Mouse (Mus musculus): ENCODE results near the gene Tsacc.
"Not testable (repeated sequence)": the region's sequence is repeated elsewhere in the genome, so short reads cannot be mapped to it uniquely, and the experiment has no call there.

DNA sequence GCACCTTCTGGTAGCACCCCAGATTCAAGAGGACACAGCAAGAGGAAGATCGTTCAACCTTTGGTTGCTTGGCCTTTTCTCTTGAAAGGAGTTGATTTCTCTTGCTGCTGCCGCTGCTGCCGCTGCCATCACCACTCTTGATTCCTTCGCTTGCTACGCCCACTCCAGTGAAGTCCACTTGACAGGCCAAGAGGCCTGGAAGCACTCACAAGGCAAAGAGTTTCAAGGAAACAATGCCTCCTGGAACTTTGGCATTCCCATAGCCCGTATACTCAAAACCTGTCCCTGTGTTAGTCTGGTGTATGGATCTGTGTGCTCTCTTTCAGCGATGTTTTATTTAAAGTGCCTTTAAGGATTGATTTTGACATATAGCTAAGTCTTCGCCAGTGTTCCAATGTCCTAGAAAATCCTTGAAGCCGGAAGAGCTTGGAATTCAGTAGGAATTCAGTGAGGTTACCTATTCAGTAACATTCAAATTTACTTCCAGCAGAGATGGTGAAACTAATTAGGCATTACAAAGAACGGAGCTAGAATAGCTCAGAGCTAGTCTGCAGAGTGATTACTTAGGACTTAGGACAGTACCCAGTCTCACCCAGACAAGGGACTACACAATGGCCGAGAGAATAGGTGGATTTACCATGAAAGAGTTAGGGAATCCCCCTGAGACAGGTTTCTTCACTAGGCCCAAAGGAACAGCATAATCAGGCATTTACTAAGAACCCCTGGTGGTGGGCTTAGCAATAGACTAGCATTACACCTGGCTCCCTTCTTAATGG lies 15.5 kb downstream of the Tsacc start:
- not testable (repeated sequence) for TF ChIP-seq HCFC1 (IDR thresholded peaks at IDR 0.05; ENCODE audit: low read depth, low read length); CTCF (conservative IDR thresholded peaks at IDR 0.05 in 1 of 2, IDR thresholded peaks at IDR 0.05 in 1 of 2; ENCODE audit: low read depth in 2 of 2, low read length in 2 of 2)
